Mouse (Mus musculus) thymus, postnatal 10 days (tissue): ENCODE measurements around the gene Zbtb7b.

Experiments
- DNase-seq, 2 experiments: peaks; one replicate each; pipeline ENCODE4 v3.0.0; 2021; ENCODE audit warnings: low spot score in 2 of 2

Gene Zbtb7b

GRCm38 (mm10) chr3:89337062-89337720 lies 57.4 kb downstream of the Zbtb7b start:
- no peak for DNase-seq

GRCm38 (mm10) chr3:89336529-89336928 lies 58.0 kb downstream of the Zbtb7b start:
- DNase-seq = no peak

- no peak for DNase-seq
Measured at GRCm38 (mm10) chr3:89333053-89333452, 61.5 kb downstream of the Zbtb7b start.

GRCm38 (mm10) chr3:89332476-89332875 lies 62.1 kb downstream of the Zbtb7b start:
- no peak for DNase-seq

GRCm38 (mm10) chr3:89332013-89332412 lies 62.6 kb downstream of the Zbtb7b start:
- DNase-seq = no peak

GRCm38 (mm10) chr3:89331561-89331960 lies 63.0 kb downstream of the Zbtb7b start:
- no peak for DNase-seq

- DNase-seq = no peak
Measured at GRCm38 (mm10) chr3:89330948-89331347, 63.6 kb downstream of the Zbtb7b start.

- no peak for DNase-seq
Measured at GRCm38 (mm10) chr3:89330346-89330745, 64.2 kb downstream of the Zbtb7b start.

GRCm38 (mm10) chr3:89328623-89329022 lies 66.0 kb downstream of the Zbtb7b start:
- no peak for DNase-seq
